9 mouse cellular contexts compared by ENCODE assay signal in the genomic region with DNA sequence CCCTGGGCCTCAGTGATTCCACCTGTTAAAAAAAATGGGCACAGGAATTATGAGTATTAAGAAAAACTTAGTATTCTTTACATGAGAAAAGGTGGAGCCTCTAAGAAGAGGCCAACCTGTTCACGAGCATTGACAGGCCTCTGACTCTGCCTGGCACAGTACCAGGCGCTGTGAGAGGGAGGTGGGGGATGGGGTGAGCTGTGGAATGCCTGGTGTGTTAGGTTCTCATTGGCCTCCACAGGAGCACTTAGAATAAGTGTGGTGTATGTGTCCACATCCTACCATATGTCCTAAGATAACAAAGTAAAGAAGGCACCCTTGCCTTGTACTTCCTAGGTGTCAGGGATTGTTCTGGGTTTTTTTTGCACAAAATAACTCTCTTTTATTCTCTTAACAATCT.
DNase-seq lines count a peak whose midpoint lies in the region; TF ChIP-seq lines count a peak whose summit lies in the region.
"Had no signal": no experiment of that assay in that cellular context is flagged by ENCODE, and none has a peak within 500 bp of the region (broad histone marks: within the 10 kb centered on the region; RNA-seq: fewer than 3 reads in every experiment).

No protein-coding gene starts in this region.

- TF ChIP-seq POLR2A in heart, adult 2 months (IDR thresholded peaks at IDR 0.05; ENCODE audit: insufficient read depth, low read depth, low read length) = no peak

- TF ChIP-seq EP300 in heart, adult 2 months (IDR thresholded peaks at IDR 0.05; ENCODE audit: insufficient read depth, low read depth, low read length) = no peak

- WGBS in heart, adult 2 months = 69% methylated on average over 2 of the region's 2 CpGs

- no peak overlapping the region for H3K9ac ChIP-seq in heart, adult 2 months (ENCODE audit: low read depth, low read length)
- H3K9ac ChIP-seq: limb, embryonic 12.5 days had no signal

- H3K27me3 ChIP-seq in heart, adult 2 months (ENCODE audit: control insufficient read depth, insufficient read depth, low read length) = no peaks in the 10 kb centered on the region

- peaks cover 9% of the 10 kb centered on the region for H3K4me1 ChIP-seq in heart, adult 2 months (ENCODE audit: control insufficient read depth, insufficient read depth, low read length)

- H3K79me2 ChIP-seq in heart, adult 2 months (replicated peaks; ENCODE audit: control insufficient read depth, insufficient read depth, low read length) = peaks cover 2% of the 10 kb centered on the region; the same call in 1 of the 2 replicates

- H3K36me3 ChIP-seq in heart, adult 2 months (ENCODE audit: control insufficient read depth, insufficient read depth, low read length) = no peaks in the 10 kb centered on the region
- H3K36me3 ChIP-seq: limb, embryonic 12.5 days had no signal

- peak overlapping the region; percentile 5; the same call in 1 of the 2 replicates for H3K27ac ChIP-seq in heart, adult 2 months
- H3K27ac ChIP-seq: limb, embryonic 12.5 days had no signal

- DNase-seq in heart, adult 2 months = no peak
- DNase-seq in heart, adult 9 months (ENCODE audit: low spot score in 2 of 2) = no peak
- DNase-seq in lung, adult 18-20 months = peak; percentile 37 to 44
- DNase-seq in lung, postnatal 4 days = no peak
- peak; percentile 41 for DNase-seq in cerebellum, adult 8-10 months
- peak; percentile 49 for DNase-seq in lung, postnatal 36 days
- DNase-seq in right cerebral cortex, postnatal 14 days = no peak
- DNase-seq in urinary bladder, postnatal 4 days (ENCODE audit: low spot score in 2 of 2) = no peak

- no peak overlapping the region for H3K4me3 ChIP-seq in heart, adult 2 months
- H3K4me3 ChIP-seq: limb, embryonic 12.5 days had no signal

- no peak for TF ChIP-seq CTCF in heart, adult 2 months (IDR thresholded peaks at IDR 0.05)

- intact Hi-C loops in heart, adult 2 months (cut with DNase I) = loop anchor here (5.0 kb wide), 1 partner anchor 87 kb away; no protein-coding TSS in a partner anchor

Comparison
In these comparisons a context has a peak if more than half of its experiments do, and no peak if none do; other contexts are left out.
1. DNase-seq: peak in lung, adult 18-20 months (2 of 2), cerebellum, adult 8-10 months (single experiment) and lung, postnatal 36 days (single experiment); none in heart, adult 2 months (0 of 2), heart, adult 9 months (0 of 2), lung, postnatal 4 days (0 of 2), right cerebral cortex, postnatal 14 days (single experiment) and urinary bladder, postnatal 4 days (0 of 2).